Mouse (Mus musculus) brain, embryonic 14.5 days (tissue): ENCODE measurements around the gene Id1. TPM values are rescaled to one million over a fixed set of nuclear protein-coding genes. Genes with fewer than 3 reads are reported as not detected.

ENCODE experiments used
- DNase-seq: peaks from one replicate; pipeline ENCODE4 v3.0.0-alpha.2; 2011; ENCODE audit warnings: low read depth
- CTCF ChIP-seq: fragments of 200-500 bp; IDR thresholded peaks from 2 replicates; pipeline ENCODE4 v1.5.1; 2012; ENCODE audit warnings: inconsistent platforms, mild to moderate bottlenecking, moderate library complexity, borderline replicate concordance; ENCODE audit not compliant: insufficient read depth, insufficient read length; ENCODE audit errors: extremely low read depth
- POLR2A ChIP-seq: fragments of 200-500 bp; IDR thresholded peaks from 2 replicates; pipeline ENCODE4 v1.6.1; 2012; ENCODE audit warnings: mild to moderate bottlenecking, inconsistent platforms, borderline replicate concordance; ENCODE audit not compliant: poor library complexity, insufficient read depth, insufficient read length, severe bottlenecking; ENCODE audit errors: extremely low read depth
- polyA plus RNA-seq: library from polyadenylated mRNA; depleted of rRNA; stranded (reverse); fragments of >200 nt; gene quantifications from 2 replicates; pipeline ENCODE4 v1.2.3, GENCODE M21; 2012

Id1 gene
- polyA plus RNA-seq, 1 experiment = 126 TPM

GRCm38 (mm10) chr2:152764172-152765044 is 28.4 kb downstream of the Id1 start:
- peak; percentile 67 for DNase-seq
- TF ChIP-seq CTCF (no peak), POLR2A (no peak)

- no peak for TF ChIP-seq POLR2A
- TF ChIP-seq CTCF = no peak
- DNase-seq = peak; percentile 45
These were observed 29.1 kb downstream of the Id1 start for GRCm38 (mm10) chr2:152765045-152765674.

GRCm38 (mm10) chr2:152766387-152767123 is 30.5 kb downstream of the Id1 start:
- peak; percentile 86 for TF ChIP-seq CTCF
- no peak for TF ChIP-seq POLR2A

GRCm38 (mm10) chr2:152767618-152768271 is 31.7 kb downstream of the Id1 start:
- TF ChIP-seq CTCF = peak; percentile 41; the same call in 1 of the 2 replicates
- no peak for TF ChIP-seq POLR2A
- DNase-seq = peak; percentile 28

More at GRCm38 (mm10) chr2:152766387-152767123, 30.5 kb downstream of the Id1 start:
- peak; percentile 73 for DNase-seq

- no peak for DNase-seq
These were observed 33.6 kb downstream of the Id1 start for GRCm38 (mm10) chr2:152769677-152770076.

GRCm38 (mm10) chr2:152771571-152771970 is 35.5 kb downstream of the Id1 start:
- DNase-seq = no peak
- TF ChIP-seq POLR2A (no peak), CTCF (no peak)

More at GRCm38 (mm10) chr2:152769677-152770076, 33.6 kb downstream of the Id1 start:
- TF ChIP-seq POLR2A (no peak), CTCF (no peak)

- DNase-seq = no peak
- TF ChIP-seq CTCF = no peak
- TF ChIP-seq POLR2A = no peak
These were observed 36.2 kb downstream of the Id1 start for GRCm38 (mm10) chr2:152772231-152772630.

- TF ChIP-seq CTCF (no peak), POLR2A (no peak)
- DNase-seq = no peak
These were observed 39.3 kb downstream of the Id1 start for GRCm38 (mm10) chr2:152775357-152775756.

- no peak for TF ChIP-seq POLR2A
- no peak for TF ChIP-seq CTCF
- no peak for DNase-seq
These were observed 40.0 kb downstream of the Id1 start for GRCm38 (mm10) chr2:152776019-152776418.

GRCm38 (mm10) chr2:152776435-152776834 is 40.4 kb downstream of the Id1 start:
- TF ChIP-seq CTCF (no peak), POLR2A (no peak)
- no peak for DNase-seq
